Mouse (Mus musculus) testis, adult 2 months (tissue): ENCODE data around the gene Kncn. TPM values are rescaled to one million over a fixed set of nuclear protein-coding genes. Genes with fewer than 3 reads are reported as not detected.

Source experiments
- H3K27ac ChIP-seq: fragments of 200-500 bp; 2 replicates; pipeline ENCODE4 v1.5.1; 2012; ENCODE audit warnings: low read depth, low read length; ENCODE audit not compliant: control insufficient read depth, insufficient read depth
- H3K27me3 ChIP-seq: fragments of 200-500 bp; 2 replicates; pipeline ENCODE4 v1.6.1; 2012; ENCODE audit warnings: mild to moderate bottlenecking, low read length, moderate library complexity; ENCODE audit not compliant: control insufficient read depth, insufficient read depth
- H3K36me3 ChIP-seq: fragments of 200-500 bp; 2 replicates; pipeline ENCODE4 v1.6.1; 2012; ENCODE audit warnings: mild to moderate bottlenecking, low read length; ENCODE audit not compliant: control insufficient read depth, insufficient read depth
- H3K4me1 ChIP-seq: fragments of 200-500 bp; 2 replicates; pipeline ENCODE4 v1.6.1; 2012; ENCODE audit warnings: low read length; ENCODE audit not compliant: control insufficient read depth, insufficient read depth
- H3K4me3 ChIP-seq: fragments of 200-500 bp; 2 replicates; pipeline ENCODE4 v1.5.1; 2012; ENCODE audit warnings: low read depth, mild to moderate bottlenecking, low read length, moderate library complexity, mixed read lengths; ENCODE audit not compliant: control insufficient read depth
- CTCF ChIP-seq: fragments of 200-500 bp; IDR thresholded peaks from 2 replicates; pipeline ENCODE4 v1.5.1; 2012; ENCODE audit warnings: low read depth, mild to moderate bottlenecking, inconsistent platforms, low read length, moderate library complexity; ENCODE audit not compliant: control insufficient read depth, insufficient read depth, insufficient replicate concordance
- POLR2A ChIP-seq: fragments of 200-500 bp; IDR thresholded peaks from 2 replicates; pipeline ENCODE4 v1.6.1; 2012; ENCODE audit warnings: low read depth, mild to moderate bottlenecking, inconsistent platforms, low read length, moderate library complexity; ENCODE audit not compliant: control insufficient read depth
- polyA plus RNA-seq: library from polyadenylated mRNA; depleted of rRNA; stranded (reverse); fragments of >200 nt; gene quantifications from 2 replicates; pipeline ENCODE4 v1.2.3, GENCODE M21; 2012

The Kncn gene
- polyA plus RNA-seq, 1 experiment: 1.0 TPM

GRCm38 (mm10) chr4:115878828-115879227 lies 5.4 kb upstream of the Kncn start:
- Histone ChIP-seq H3K27me3 (no peaks in the 10 kb centered on the region), H3K27ac (no peak overlapping the region), H3K36me3 (peaks cover 1% of the 10 kb centered on the region), H3K4me1 (no peaks in the 10 kb centered on the region; the same call in 1 of the 2 replicates), H3K4me3 (no peak overlapping the region)
- no peak for TF ChIP-seq POLR2A
- TF ChIP-seq CTCF: no peak

GRCm38 (mm10) chr4:115881183-115881582 lies 3.0 kb upstream of the Kncn start:
- Histone ChIP-seq H3K27me3 (no peaks in the 10 kb centered on the region), H3K36me3 (no peaks in the 10 kb centered on the region; the same call in 1 of the 2 replicates), H3K4me3 (no peak overlapping the region), H3K27ac (no peak overlapping the region), H3K4me1 (no peaks in the 10 kb centered on the region; the same call in 1 of the 2 replicates)
- TF ChIP-seq POLR2A (no peak), CTCF (no peak)

DNA sequence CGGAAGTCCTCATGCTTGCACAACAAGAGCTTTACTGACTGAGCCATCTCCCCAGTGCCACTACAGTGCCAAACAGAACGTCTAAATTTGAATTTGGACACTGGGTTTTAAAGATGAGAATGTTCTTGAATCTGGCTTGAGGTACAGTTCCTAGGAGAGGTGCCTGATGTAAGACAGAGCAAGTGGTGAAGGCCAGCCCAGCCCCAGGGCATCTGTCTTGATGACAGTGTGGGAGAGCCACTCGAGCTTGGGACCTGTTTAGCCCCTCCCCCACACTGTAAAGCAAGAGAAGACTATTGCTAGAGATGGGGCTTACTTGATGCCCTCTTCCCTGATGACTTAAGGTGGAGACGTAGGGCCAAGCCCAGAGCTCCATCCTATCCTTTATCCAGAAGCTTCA lies 2.0 kb upstream of the Kncn start:
- Histone ChIP-seq H3K4me3 (no peak overlapping the region), H3K27me3 (no peaks in the 10 kb centered on the region), H3K36me3 (no peaks in the 10 kb centered on the region; the same call in 1 of the 2 replicates), H3K27ac (no peak overlapping the region), H3K4me1 (no peaks in the 10 kb centered on the region; the same call in 1 of the 2 replicates)
- TF ChIP-seq POLR2A: no peak
- no peak for TF ChIP-seq CTCF

- TF ChIP-seq POLR2A: no peak
- Histone ChIP-seq H3K4me3 (no peak overlapping the region), H3K27ac (no peak overlapping the region), H3K36me3 (no peaks in the 10 kb centered on the region), H3K4me1 (peaks cover 7% of the 10 kb centered on the region), H3K27me3 (no peaks in the 10 kb centered on the region)
These were observed 1.6 kb downstream of the Kncn start for GRCm38 (mm10) chr4:115885846-115886245.

DNA sequence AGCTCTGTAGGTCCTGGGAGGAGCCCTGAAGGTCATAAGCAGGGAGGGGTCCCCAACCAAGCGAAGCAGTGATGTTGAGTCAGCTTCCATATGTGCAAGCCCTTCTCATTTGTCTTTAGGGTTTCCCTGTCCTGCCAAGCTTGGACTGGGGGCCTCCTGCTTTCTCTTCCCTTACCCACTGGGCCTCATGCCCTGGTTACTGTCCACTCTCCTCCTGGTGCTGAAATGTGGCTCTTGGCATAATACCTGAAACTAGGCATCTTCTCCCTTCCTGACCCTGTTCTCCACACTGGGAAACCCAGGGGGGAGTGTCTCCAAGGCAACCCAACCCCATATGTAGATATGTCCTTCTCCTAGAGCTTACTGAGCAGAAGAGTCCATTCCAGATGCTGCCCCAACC lies 2.7 kb downstream of the Kncn start:
- Histone ChIP-seq H3K27ac (no peak overlapping the region), H3K4me3 (no peak overlapping the region), H3K27me3 (no peaks in the 10 kb centered on the region), H3K36me3 (no peaks in the 10 kb centered on the region), H3K4me1 (peaks cover 7% of the 10 kb centered on the region)
- TF ChIP-seq POLR2A (no peak), CTCF (no peak)

DNA sequence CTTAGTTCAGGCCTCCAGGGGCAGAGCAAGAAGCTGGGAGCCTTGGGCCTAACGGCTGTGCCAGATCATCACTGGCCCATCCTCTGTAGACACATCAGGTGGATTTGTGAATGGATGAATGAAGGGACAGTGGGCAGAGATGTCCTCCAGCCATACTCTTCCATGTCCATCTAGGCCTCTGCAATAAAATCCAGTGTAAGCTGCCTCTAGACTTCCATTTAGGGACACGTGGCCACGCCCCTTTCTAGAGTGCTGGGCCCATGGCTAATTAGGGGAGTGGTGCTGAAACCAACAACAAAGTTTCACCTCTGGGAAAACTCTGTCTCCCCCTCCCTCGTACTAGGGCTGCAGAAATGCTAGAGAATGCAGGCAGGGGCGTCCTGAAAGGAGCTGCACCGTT lies 5.9 kb downstream of the Kncn start:
- Histone ChIP-seq H3K4me1 (peaks cover 7% of the 10 kb centered on the region), H3K27me3 (no peaks in the 10 kb centered on the region), H3K27ac (no peak overlapping the region), H3K4me3 (peak overlapping the region; percentile 45), H3K36me3 (no peaks in the 10 kb centered on the region)
- TF ChIP-seq CTCF (no peak), POLR2A (no peak)

- H3K27me3 ChIP-seq: no peaks in the 10 kb centered on the region
- H3K4me3 ChIP-seq: peak within 1 kb of the TSS; percentile 45
- no peaks in the 10 kb centered on the region for H3K36me3 ChIP-seq
- H3K27ac ChIP-seq: no peak within 1 kb of the TSS
- peaks cover 7% of the 10 kb centered on the region for H3K4me1 ChIP-seq
- no peak for TF ChIP-seq POLR2A
- no peak for TF ChIP-seq CTCF
These were observed 6.4 kb downstream of the Kncn start, which contains the start of gene 6430628N08Rik for GRCm38 (mm10) chr4:115890553-115890952. Gene 6430628N08Rik (plus strand): TSS chr4:115890665.

- no peaks in the 10 kb centered on the region for H3K36me3 ChIP-seq
- TF ChIP-seq POLR2A: no peak
- no peak overlapping the region for H3K4me3 ChIP-seq
- H3K4me1 ChIP-seq: peaks cover 11% of the 10 kb centered on the region
- H3K27me3 ChIP-seq: no peaks in the 10 kb centered on the region
- no peak overlapping the region for H3K27ac ChIP-seq
These were observed 10.1 kb downstream of the Kncn start for GRCm38 (mm10) chr4:115894281-115894680.
